Mouse (Mus musculus): ENCODE results near the gene Dennd1b.

GRCm38 (mm10) chr1:139223804-139224203, 260.6 kb downstream of the Dennd1b start:
- TF ChIP-seq CHD2 (IDR thresholded peaks at IDR 0.05; ENCODE audit: low read depth, low read length) (no peak), MAFK (IDR thresholded peaks at IDR 0.05; ENCODE audit: insufficient read depth, low read depth, low read length) (no peak), ZC3H11A (IDR thresholded peaks at IDR 0.05; ENCODE audit: borderline replicate concordance, low read depth, low read length) (no peak), HCFC1 (IDR thresholded peaks at IDR 0.05; ENCODE audit: borderline replicate concordance, insufficient read depth, low read length) (no peak), ZNF384 (IDR thresholded peaks at IDR 0.05; ENCODE audit: low read depth, low read length) (no peak)

Data from ES-E14 (cell line).